Mouse (Mus musculus) 3T3-L1 (cell line): ENCODE data around the gene Calm2.

Source experiments
- DNase-seq: peaks from one replicate; pipeline ENCODE4 v3.0.0-alpha.2; 2015; ENCODE audit warnings: low read depth, low spot score

Calm2 gene

DNA sequence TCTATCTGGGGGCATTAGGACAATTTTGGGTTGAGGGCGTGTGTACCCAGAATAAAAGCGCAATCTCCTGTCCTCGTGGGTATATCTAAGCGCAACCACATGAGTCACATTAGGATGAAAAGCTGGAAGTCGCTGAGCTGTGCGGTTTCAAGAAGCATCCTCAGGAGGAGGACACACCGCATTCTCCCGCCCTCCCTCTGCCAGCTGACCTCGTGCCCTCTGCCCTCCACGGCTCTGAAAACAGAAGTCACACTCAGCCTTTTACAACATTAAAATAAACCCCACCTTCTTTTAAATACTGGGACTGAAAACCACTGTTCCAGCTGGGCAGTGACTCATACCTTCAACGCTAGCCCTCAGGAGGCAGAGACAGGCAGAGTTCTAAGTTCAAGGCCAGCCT is 49.6 kb downstream of the Calm2 start:
- no peak for DNase-seq

DNA sequence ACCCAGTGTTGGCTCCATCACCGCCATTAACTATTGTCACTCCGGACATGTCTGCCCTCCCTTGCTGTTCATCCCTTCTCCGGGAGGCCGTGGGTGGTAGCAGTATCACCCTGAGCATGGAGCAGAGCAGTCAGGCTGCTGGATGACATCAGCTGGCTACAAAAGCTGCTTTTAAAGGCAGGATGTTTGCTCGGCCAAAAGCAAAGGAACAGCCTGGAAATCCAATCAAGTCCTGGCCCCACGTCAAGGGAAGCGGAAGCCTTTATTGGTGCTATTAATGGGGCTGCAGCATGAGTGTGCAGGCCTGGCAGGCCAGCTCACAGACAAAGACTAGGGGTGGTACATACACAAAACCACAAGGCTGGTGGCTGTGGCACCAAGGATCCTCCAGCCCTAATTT is 55.5 kb downstream of the Calm2 start:
- no peak for DNase-seq

DNA sequence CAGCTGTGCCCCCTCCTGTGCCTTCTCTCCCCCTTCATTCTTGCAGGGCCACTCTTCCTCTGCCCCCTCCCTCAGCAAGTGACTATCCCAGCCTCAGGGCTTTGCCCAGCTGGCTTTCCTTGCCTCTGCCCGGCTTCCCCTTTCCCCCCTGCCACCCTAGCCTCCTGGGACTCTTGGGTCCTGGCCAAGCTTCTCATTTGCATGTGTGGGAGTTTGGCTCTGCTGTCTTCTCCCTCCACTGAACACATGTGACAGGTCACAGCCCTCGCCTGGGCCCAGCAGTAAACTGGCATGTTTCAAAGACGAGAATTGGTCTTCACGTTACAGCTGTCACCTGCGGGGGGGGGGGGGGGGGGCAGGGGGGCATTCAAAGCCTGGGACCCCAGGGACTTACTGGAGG is 59.7 kb downstream of the Calm2 start:
- no peak for DNase-seq

DNA sequence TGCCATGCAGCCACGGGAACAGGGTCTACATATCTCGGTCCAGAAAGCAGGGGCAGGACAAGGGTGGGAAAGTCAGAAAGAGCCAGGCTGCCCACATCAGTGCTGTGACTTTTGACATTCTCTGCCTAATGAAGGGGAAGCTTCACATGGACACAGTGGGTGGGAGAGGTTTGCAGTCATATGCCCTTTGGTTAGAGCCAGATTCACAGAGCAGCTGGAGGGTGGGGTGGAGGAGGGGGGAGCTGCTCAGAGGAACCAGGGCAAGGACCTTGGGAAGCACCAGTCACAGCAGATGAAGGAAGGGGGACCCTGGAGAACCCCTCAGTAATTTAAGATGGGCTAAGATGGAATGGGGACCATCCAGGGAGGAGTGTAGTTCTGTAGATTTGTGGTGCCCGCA is 60.9 kb downstream of the Calm2 start:
- DNase-seq = no peak
